Mouse (Mus musculus) yolk sac, embryonic 10.5 days (tissue): ENCODE data around the gene Tbx4.

Source experiments
- DNase-seq: peaks from one replicate; pipeline ENCODE4 v3.0.0-alpha.2; 2017; ENCODE audit warnings: low spot score

The Tbx4 gene

DNA sequence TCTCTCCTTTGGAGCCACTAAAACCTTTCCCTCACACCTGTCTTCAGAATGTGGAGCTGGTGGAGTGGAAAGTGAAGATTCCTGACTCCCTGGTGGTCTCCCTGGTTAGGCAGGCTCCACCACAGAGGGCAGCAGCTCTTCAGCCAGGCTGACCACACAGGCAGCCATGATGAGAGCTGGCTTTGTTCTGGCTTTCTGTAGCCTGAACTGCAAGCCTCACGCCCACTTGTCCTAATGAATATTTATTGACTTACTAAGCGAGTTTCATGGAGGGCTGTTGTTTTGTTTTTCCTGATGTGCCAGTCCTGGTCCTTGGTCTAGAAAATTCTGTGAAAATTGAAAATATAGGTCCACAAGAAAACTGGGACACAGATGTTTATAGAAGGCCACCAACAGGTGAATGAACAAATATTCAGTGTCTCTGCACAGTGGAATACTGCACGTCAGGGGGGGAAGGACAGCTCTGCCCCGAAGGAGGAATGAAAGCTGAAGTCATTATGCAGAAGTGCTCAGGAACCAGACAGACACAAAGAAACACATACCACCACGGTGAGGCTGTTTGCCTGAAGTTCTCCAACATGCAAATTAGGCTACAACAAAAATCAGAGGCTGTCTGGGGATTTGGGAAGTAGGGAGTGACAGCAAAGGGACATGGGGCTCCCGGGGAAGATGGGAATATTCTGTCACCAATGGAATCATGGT, 28.1 kb upstream of the Tbx4 start:
- DNase-seq = no peak

DNA sequence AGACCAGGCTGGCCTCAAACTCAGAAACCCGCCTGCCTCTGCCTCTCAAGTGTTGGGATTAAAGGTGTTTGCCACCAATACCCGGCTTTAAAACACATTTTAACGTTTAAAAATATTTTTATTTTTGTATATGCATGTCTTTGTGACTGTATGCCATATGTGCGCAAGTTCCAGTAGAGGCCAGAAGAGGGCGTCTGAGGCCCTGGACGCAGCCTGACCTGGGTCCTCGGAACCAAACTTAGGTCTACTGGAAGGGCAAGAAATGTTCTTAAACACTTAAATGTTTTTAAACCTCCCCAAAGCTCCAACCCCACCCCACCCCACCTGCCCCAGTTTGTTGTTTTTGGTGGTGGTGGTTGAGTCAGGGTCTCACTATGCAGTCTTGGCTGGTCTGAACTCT, 21.9 kb upstream of the Tbx4 start:
- no peak for DNase-seq

DNA sequence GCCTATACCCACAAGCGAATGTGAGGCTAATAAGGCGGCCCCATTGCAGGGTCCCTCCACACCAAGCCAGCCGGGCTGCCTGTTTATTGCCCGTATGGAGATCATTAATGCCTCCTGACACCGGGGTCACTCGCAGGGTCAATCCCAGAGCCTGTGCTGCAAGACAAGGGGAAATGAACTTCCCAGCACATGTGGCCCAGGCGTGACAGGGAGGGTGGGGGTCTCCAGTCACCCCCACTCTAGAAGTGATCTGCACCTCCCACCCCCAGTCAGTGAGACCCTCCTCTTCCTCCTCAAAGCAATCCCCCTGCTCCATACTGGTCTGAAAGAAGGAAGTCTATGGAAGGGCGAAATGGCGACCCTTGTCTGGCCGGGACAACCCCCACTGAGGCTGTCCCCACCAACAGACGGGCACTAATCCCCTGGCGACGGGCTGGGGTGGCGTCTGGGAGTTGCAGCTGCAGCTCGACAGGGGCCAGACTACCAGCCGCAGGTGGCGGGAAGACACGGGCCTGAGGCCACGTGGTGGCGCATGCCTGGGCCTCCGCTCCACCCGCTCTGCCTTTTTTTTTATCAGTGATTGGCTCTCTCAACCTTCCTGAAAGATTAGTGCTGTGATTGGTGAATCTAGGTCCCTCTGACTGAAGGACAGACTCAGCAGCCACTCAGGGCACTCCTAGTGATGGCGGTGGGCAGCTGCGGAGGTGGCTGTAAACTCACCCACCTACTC, 10.0 kb upstream of the Tbx4 start:
- no peak for DNase-seq

DNA sequence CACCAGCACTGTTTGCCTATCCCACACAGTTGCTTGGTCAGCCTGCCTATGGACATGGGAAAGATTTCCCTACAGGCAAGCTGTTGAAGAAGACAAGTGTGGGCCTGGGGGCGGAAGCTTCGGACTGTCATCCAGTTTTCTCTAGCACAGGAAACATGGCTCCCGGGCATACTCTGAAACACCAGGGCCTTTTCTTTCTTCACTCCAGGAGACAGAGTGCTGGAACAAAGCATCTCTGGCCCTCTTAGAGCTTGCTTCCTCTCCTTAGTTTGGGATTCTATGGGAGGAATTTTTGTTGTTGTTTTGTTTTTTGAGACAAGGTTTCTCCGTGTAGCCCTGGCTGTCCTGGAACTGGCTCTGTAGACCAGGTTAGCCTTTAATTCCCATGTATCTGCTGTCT, 1.7 kb upstream of the Tbx4 start:
- no peak for DNase-seq

DNA sequence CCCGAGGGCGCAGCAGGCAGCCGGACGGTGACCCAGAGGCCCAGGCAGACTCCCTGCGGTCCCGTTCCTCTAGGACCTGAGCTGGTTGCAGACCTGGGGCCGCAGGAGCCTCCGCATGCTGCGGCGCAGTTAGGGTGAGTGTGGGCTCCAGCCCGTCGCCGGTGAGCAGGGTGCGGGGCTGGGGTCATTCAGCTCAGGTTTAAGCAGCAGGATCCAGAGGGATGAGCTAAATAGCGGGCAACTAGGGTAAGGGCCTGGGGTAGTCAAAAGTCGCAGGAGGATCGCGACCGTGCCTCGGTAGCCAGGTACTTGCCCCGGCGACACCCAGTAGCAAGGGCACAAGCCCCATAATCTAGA, 185 bp downstream of the Tbx4 start:
- no peak for DNase-seq

DNA sequence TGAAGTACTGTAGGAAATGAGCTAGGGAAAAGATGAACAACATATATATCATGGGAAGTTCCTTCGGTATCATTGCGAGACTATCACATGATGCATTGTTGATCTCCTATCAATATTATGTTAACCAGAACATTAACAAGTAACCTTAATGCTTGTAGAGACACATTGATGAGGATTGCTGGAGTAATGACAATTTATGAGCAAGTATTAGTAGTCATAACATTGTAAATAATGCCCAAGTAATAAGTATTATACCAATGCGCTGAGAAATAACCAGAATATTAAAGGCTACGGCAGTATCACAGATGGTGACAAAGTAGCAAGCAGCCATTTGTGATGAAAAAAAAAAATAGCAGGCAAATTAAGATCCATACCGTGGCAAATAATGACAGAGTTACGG, 1.1 kb downstream of the Tbx4 start:
- DNase-seq = no peak

DNA sequence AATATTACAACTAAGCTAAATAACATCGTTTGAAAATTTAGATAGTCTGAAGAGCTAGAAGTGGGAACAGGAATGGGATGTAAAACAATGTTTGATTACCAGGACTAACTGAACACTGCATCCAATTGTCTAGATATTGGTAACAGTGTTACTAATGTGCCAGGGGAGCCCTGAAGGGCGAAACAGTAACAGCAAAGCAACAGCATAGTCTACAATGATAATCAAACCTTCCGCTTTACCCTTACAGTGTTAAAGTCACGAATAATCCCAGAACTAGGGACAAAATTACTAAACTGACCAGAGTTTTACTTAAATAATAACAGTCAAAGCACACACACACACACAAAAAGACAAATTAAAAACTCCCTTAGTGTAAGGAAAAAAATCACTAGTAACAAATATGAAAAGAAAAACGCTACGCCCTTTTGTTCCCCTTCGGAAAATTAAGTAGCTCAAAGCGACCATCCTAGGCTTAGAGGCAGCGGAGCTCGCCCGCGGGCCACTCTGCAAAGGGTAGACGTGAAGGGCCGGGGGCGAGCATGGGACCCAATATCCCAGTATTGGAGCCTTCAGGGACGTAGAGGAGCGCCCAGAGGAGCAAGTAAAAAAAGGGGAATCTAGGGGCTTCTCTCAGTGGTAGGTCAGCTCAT, 1.7 kb downstream of the Tbx4 start:
- DNase-seq = no peak

DNA sequence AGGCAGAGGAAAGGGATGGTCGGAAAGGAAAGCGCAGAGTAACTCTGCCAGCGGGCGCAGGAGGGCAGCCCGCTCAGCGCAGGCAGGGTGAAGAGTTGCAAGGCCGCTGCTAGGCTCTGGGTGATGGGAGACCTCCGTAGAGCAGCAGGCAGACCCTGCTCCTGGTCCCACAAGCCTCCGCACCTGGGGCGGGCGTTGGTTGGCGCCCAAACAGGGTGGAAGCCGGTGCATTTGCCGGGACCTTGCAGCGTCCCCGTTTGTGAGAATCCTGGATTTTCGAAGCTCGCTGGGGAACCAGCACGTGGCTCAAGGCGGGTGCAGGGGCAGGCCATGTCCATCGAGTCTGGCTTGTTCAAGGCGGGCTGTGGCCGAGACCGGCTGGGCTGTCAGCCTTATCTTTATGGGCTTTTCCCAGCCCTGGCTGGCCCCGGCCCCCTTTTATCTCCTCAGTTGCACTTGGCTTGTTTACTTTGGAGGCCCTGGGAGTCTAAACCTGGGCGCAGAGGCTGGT, 2.3 kb downstream of the Tbx4 start:
- peak; percentile 68 for DNase-seq

DNA sequence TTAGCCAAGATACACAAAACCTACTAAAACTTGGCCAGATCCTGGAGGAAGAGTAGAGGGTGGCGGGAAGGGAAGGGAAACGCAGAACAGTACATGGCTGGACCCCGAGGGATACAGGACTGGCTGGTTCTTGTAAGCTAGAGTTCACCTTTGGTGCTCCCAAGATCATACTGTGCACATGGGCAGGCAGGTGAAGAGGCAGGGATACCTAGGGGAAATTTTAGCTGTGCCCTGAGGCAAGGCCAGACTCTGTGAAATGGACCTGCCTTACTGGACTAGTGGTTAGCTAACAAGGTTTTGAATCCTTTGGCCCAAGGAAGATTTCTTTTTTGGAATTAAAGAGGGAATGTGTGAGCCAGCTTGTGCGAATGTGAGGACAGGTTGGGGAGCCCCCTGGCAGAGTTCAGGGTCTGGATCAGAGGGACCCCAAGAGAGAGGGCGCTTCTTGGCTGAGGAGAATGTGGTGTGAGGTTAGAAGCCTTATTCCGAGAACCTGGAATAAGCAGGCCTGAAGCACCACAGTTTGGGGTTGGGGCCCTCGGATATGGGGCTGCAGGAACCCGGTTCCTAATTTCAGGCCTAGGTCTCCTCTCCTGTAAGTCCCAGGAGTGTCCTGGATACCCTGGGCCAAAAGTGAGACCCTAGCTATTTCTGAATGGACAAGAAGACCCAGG, 3.0 kb downstream of the Tbx4 start:
- DNase-seq = no peak

DNA sequence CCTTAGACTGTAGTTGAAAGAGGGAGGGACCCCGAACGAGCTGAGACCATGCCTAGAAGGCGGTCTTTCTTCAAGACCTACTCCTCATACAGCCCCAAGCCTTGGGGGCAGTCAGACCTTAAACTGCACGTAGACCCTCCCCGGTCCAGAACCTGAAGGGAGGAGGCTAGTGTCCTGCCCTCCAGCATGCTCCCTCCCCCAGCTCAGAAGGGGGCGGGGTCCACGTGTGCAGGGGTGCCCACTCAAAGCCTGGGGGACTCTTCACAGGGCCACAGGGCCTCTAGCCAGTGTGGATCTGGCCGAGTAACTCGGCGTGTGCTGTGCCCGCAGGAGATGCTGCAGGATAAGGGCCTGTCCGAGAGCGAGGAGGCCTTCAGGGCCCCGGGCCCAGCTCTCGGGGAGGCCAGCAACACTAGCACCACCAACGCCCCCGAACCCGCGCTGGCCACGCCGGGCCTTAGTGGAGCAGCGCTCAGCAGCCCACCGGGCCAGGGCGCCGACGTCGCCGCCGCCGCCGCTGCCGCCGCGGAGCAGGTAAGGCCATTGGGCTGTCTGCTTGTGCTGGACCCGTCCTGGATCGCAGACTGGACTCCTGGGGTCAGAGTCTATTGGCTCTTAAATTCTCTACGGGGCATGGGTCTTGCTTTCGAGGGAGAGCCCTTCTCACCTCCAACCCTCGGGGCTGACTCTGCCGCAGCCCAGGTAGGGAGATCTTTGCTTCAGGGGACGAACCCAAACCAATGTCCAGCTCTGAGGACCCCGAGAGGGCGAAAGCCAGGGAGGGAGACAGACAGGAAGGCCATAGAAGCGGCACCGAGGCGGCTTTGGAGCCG, 3.7 kb downstream of the Tbx4 start:
- DNase-seq = no peak

DNA sequence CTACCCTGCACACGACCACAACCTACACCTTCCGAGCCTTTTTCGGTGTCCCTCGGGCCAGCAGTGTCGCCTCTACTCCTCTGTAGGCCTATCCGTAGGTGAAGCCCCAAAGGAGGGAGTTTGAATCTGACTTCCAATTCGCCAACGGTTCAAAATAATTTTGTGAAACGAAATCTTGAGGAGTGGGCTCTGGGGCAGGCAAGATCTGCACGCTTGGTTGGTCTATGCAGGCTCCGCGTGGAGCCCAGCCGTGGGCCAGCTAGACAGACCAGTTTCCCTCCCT, 4.3 kb downstream of the Tbx4 start:
- DNase-seq = no peak

DNA sequence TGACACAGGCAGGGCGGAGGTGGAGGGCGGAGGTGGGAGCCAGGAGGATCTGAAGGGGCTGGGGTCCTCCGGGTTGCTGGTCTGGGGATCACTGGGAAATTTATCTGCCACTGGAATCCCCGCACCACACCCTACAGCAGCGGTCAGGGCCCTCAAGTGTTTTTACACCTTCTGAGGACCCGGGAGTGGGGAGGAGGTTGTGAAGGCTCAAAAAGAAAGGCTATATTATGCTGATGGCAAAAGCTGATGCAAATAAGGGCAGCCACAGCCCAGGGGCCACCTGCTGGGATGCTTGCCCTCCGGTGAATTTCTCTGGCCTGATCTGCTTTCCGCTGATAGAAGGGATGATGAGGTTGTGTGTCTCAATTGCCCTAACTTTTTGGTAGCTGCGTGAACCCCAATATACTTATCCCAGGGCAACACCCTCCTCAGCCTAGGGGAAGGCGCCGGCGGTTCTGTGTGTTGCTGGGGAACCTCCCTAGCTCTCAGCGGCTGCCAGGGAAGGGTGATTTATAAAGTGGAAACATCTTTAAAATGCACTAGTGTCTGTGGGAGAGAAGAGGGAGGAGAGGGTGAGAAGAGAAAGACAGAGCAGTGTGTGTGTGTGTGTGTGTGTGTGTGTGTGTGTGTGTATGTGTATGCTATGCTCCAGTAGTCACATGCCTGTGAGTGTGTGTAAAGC, 4.9 kb downstream of the Tbx4 start:
- DNase-seq = no peak

DNA sequence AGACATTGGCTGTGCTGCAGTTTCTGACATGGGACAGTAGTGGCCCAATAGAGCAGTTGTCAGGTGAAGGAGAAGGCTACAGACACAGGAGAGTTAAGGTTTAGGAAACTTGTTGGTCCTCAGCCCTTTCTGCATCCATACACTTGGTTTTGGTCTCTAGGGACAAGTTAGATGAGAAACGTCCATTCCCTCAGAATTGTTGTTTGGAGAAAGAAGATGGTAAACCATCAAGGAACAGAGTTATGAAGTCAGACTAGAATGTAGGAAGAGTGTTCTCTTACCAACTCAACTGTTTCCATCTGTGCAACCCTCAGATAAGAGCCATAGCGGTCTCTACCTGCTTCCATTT, 5.4 kb downstream of the Tbx4 start:
- DNase-seq = no peak

DNA sequence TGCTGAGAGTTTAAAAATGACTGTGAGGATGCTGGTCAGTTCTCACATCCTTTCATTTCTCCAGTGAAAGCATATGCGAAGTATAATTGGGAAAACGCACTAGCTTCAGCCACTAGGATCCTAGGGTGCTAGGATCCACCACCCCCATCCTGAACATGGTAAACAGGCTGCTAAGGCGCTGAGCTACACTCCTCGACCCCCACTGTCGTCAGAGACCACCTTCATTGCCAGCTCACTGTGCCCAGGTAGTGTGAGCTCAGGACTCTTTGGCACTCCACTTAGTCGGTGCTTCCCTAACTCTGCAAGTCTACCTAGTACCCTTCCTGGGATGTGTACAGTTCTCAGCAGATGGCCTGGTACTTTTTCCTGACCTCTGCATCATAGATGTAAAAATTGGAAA, 6.5 kb downstream of the Tbx4 start:
- no peak for DNase-seq

DNA sequence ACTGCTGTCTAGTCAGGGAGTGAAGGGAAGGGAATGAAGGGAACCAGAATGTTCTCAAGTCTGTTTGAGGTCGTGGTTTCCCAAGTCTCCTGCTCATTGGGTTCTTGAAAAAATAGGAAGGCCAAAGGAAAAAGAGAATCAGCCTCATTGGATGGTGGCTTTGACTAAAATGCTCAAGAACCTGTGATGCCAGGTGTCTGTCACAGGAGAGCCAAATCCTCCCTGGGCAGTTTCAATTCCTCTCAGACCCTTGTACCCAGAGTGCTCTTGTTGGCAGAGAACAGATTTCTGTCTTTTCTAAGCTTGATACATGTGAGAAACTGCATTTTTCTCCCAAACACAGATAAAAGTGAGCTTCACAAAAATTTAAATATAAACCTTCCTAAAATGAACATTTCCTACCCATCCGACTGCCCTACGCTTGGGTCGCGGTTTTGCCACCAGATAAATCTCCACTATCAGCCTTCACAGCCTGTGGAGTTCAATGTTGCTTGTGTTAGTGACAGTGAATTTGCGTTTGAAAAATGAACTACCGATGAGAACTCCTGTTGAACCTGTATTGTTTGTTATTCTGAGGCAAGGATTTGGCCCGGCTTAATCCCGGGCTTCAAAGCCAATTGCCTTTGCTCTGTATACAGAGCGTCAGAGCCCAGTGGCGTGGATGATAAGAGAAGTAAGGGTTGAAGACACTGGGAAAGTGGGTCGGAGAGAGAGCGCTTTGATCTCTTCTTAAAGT, 7.3 kb downstream of the Tbx4 start:
- no peak for DNase-seq

DNA sequence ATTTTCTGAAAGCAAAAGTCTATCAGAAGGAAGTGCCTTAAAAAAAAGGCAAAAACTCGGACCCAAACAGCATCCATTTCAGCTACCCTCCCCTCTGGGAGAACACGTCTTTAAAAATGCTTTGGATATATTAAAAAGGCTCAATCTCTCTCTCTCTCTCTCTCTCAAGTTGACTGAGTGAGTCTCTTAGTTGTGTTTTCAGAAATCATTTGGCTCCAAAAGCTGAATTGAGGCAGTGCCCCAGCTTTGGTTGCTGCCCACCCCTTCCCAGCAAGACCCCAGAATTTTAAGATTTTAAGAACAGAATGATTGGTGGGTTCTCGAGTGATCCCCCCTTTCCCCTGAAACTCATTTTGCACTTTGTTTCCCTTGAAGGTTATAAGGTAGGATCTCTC, 7.9 kb downstream of the Tbx4 start:
- no peak for DNase-seq

DNA sequence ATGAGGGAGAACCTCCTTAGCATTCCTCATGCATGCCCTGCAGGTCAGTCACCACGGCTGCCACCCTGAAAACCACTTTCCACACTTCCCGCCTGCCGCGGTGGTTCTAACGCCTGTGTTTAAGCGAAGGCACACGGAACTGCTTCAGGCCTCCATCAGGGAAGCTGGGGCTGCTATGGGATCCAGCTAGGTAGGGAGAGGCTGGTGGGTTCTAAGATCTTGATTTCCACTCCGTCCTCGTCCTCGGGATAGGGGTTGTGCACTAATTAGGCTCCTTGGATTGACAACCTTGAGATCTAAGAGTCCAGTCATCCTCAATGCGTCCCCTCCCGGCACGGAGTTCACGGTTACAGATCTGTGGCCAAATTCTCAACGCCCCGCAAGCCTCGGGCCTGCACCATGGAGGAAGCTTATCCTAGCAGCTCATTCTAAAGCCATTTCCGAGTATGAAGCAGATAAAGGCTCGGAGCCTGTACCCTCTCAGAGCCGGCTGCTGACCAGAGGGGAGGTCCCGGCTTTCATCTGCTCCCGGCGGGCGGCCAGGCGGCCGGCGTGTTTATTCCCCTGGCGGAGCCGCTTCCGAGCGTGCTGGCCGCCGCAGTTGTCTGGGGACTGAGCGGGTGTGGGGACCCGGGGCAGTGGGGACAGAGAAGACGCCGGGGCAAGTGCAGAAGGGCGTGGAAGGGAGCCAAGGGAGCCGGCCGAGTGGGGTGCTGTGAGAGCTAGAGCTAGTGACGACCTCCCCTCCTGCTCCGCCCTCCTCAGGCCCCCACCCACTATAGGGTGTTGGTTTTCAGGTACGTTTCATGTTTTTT, 8.7 kb downstream of the Tbx4 start:
- DNase-seq = no peak

DNA sequence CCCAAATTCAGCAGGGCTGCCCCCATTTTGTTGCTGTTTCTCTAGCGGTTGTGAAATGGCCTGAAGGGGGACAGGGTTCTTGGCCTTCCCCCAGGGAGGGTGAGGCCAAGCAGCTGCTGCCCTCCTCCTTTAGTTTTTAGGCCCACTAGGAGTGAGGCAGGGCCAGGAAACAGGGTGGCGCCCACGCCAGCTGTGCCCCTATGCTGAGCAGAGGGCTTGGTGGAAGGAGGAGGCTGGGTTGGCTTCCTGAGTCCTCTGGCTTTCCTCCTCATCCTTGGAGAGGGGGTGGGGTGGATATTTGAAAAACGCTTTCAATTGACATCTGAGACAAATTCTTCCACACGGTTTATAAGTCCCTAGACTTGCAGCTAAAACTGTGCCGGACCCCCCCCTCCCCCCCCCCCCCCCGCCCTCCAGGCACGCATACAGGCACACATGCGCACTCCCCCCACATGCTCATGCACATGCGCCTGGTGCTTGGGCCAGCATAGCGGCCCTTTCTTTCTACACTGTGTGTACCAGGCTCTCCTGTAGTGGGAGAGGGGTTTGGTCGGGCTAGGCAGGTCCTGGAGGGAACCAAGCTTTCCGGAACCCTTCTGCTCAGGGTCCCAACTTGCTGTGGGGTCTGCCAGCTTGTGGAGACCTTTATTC, 10.2 kb downstream of the Tbx4 start:
- DNase-seq = no peak

DNA sequence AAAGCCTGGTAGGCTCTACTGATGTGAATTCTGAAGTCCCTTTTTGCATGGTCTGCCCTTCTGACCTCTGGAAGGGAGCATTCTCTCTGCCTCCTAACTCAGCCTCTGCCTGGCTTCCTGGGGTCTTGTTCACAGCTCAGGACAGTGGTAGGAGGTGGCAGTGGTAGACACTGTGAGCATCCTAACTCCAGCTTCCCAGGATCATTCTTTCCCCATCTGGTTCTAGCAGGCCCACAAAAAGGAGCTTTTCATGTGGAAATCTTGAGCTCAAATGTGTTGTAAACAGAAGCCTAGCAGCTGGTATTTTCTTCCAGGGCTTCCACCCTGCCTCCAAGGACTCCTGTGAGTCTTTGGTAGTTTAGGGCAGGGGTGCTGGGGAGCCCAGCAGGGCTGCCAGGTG, 14.1 kb downstream of the Tbx4 start:
- DNase-seq = no peak

DNA sequence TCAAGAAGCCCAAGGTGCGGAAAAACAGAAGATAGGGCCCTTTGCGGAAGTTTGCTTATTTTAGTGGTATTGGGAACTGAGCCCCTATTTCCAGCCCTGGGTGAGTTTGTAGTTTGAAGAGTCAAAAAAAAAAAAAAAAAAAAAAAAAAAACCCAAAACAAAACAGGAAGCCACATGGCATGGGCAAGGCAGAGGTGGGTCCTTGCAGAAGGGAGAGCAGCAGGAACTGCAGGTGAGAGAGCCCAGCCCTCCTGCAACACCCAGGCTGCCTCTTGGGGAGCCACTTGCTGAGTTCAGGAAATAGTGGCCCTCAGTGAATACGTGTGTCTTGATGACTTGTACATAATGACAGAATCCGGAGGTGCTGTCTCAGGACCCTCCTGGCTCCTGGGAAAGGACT, 23.3 kb downstream of the Tbx4 start:
- no peak for DNase-seq
